ENCODE assay signal across 8 mouse cellular contexts in genomic region chr8:90869920-90870777, GRCm38 (mm10). TPM values are rescaled to one million over a fixed set of nuclear protein-coding genes. Genes with fewer than 3 reads are reported as not detected.
A peak's percentile ranks its signal among the peaks of the same experiment; 100 is the strongest.
DNase-seq lines count a peak whose midpoint lies in the region; ATAC-seq and TF ChIP-seq lines count a peak whose summit lies in the region.

No protein-coding gene starts in this region.

- H3K36me3 ChIP-seq in heart, adult 2 months (ENCODE audit: control insufficient read depth, insufficient read depth, low read length) = peaks cover 6% of the 10 kb centered on the region
- no peaks in the 10 kb centered on the region for H3K36me3 ChIP-seq in heart, embryonic 15.5 days

- H3K9me3 ChIP-seq in heart, embryonic 15.5 days (replicated peaks) = no peaks in the 10 kb centered on the region

- H3K4me1 ChIP-seq in heart, adult 2 months (ENCODE audit: control insufficient read depth, insufficient read depth, low read length) = peaks cover 25% of the 10 kb centered on the region
- peaks cover 36% of the 10 kb centered on the region for H3K4me1 ChIP-seq in heart, embryonic 15.5 days (replicated peaks)

- 37% methylated on average over 22 of the region's 22 CpGs for WGBS in heart, adult 2 months
- WGBS in heart, embryonic 15.5 days = 17% methylated on average over 22 of the region's 22 CpGs

- peak overlapping the region; percentile 12; the same call in 1 of the 2 replicates for H3K9ac ChIP-seq in heart, adult 2 months (ENCODE audit: low read depth, low read length)
- H3K9ac ChIP-seq in heart, embryonic 15.5 days = no peak overlapping the region

- no peak for DNase-seq in heart, adult 2 months
- DNase-seq in heart, postnatal 36 days = no peak
- peak; percentile 42 for DNase-seq in embryo, embryonic 9.5 days (ENCODE audit: extremely low spot score)
- DNase-seq in kidney, postnatal 25 days = peak; percentile 41 to 80
- DNase-seq in right cerebral cortex, postnatal 4 days = peak; percentile 57
- DNase-seq in spleen, postnatal 10 days (ENCODE audit: low spot score in 2 of 2) = no peak

- peak overlapping the region; percentile 85 for H3K27ac ChIP-seq in heart, adult 2 months
- H3K27ac ChIP-seq in heart, embryonic 15.5 days = peak overlapping the region; percentile 78

- H3K27me3 ChIP-seq in heart, adult 2 months (ENCODE audit: control insufficient read depth, insufficient read depth, low read length) = no peaks in the 10 kb centered on the region
- H3K27me3 ChIP-seq in heart, embryonic 15.5 days = no peaks in the 10 kb centered on the region

- no peaks in the 10 kb centered on the region for H3K79me2 ChIP-seq in heart, adult 2 months (replicated peaks; ENCODE audit: control insufficient read depth, insufficient read depth, low read length)

- no peak for TF ChIP-seq CTCF in heart, adult 2 months (IDR thresholded peaks at IDR 0.05)

- peak overlapping the region; percentile 39; the same call in 1 of the 2 replicates for H3K4me2 ChIP-seq in heart, embryonic 15.5 days

- TF ChIP-seq EP300 in heart, adult 2 months (IDR thresholded peaks at IDR 0.05; ENCODE audit: insufficient read depth, low read depth, low read length) = no peak

- no peak; the same call in 1 of the 2 replicates for TF ChIP-seq POLR2A in heart, adult 2 months (IDR thresholded peaks at IDR 0.05; ENCODE audit: insufficient read depth, low read depth, low read length)

- intact Hi-C loops in heart, adult 2 months (cut with DNase I) = loop anchor here (1.0 to 2.0 kb wide), 4 partner anchors 7 to 42 kb away; partner anchors contain the start of gene Chd9
- intact Hi-C loops in heart, postnatal 36 days (cut with DNase I) = loop anchor here (1.0 to 2.0 kb wide), 2 partner anchors 29 to 40 kb away; no protein-coding TSS in a partner anchor

- peak overlapping the region; percentile 28 for H3K4me3 ChIP-seq in heart, adult 2 months
- 0 out of 2 replicates have a peak overlapping the region, but pooled peaks have one; percentile 5 for H3K4me3 ChIP-seq in heart, embryonic 15.5 days

- ATAC-seq in heart, embryonic 15.5 days (replicated peaks; ENCODE audit: insufficient number of reproducible peaks, insufficient read depth, low FRiP score, low read depth) = no peak
- ATAC-seq in megakaryocyte, adult 5-6 weeks (ENCODE audit: poor library complexity, severe bottlenecking) = peak; percentile 44

RNA-seq across cellular contexts. Expression of gene Chd9, which starts 42.0 kb away (rescaled TPM):
- 10 to 100 TPM; 43.5 to 49.7 TPM for total RNA-seq in heart, adult 2 months (2021)
- polyA plus RNA-seq in heart, adult 2 months (2012; rRNA removed) = 54.4 and 54.6 TPM in 2 replicates
- total RNA-seq in heart, postnatal 36 days (2021) = 10 to 100 TPM; 46.8 to 49.4 TPM
- 43.9 and 61.7 TPM in 2 replicates for polyA plus RNA-seq in heart, embryonic 15.5 days (2015; fragmentation: Nextera tagmentation; extraction: Ambion mirVana)
- total RNA-seq in megakaryocyte, adult 5-6 weeks (2015) = 91.1 and 104 TPM in 2 replicates
- total RNA-seq in megakaryocyte, adult 5-6 weeks (2017) = 39.0 and 45.6 TPM in 2 replicates

RNA-seq across cellular contexts. Expression of gene Gm19935, which starts 53.0 kb away (rescaled TPM):
- not detected for total RNA-seq in heart, adult 2 months (2021)
- polyA plus RNA-seq in heart, adult 2 months (2012; rRNA removed) = 1.2 TPM in 1 of 2 replicates, not detected in the other
- not detected for total RNA-seq in heart, postnatal 36 days (2021)
- polyA plus RNA-seq in heart, embryonic 15.5 days (2015; fragmentation: Nextera tagmentation; extraction: Ambion mirVana) = 0.14 TPM in 1 of 2 replicates, not detected in the other
- not detected in 2 replicates for total RNA-seq in megakaryocyte, adult 5-6 weeks (2015)
- not detected in 2 replicates for total RNA-seq in megakaryocyte, adult 5-6 weeks (2017)

Comparison
In these comparisons a context has a peak if more than half of its experiments do, and no peak if none do; other contexts are left out.
1. DNase-seq: peak in embryo, embryonic 9.5 days (single experiment), kidney, postnatal 25 days (2 of 2) and right cerebral cortex, postnatal 4 days (single experiment); none in heart, adult 2 months (0 of 2), heart, postnatal 36 days (0 of 2) and spleen, postnatal 10 days (0 of 2).